Mouse (Mus musculus) forelimb bud, embryonic 11.5 days (tissue): ENCODE measurements at regions not wholly inside any gene's neighbourhood (a gene's known extent, or its start where the extent isn't known, plus 50 kb on each side); places are given as distances from the start of the nearest gene placed in this dataset.

Experiments used
- DNase-seq: peaks from one replicate; pipeline ENCODE4 v3.0.0-alpha.2; 2012; ENCODE audit warnings: low read depth, low spot score

DNA sequence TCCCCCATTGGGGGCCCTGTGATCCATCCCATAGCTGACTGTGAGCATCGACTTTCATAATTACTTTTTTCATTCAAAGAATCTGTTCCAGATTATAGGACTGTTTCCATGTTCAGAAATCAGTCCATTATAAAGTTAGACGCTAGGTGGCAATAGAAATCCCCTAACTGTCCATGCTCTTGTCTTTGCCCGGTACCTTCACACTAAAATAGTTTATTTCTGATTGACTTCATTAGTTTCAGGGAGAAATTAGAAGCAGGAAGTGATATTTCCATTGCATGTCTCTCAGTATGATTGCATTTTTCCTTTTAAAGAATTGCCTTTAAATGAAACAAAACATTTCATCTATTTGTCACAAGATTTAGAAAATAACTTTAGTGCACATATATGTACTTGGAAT, 131.7 kb downstream of the Fbxo8 start:
- peak; percentile 53 for DNase-seq

GRCm38 (mm10) chr8:56684352-56684751, 133.5 kb downstream of the Fbxo8 start:
- DNase-seq, result no peak

- no peak for DNase-seq
Measured at GRCm38 (mm10) chr8:56695436-56695835, 144.5 kb downstream of the Fbxo8 start.

DNA sequence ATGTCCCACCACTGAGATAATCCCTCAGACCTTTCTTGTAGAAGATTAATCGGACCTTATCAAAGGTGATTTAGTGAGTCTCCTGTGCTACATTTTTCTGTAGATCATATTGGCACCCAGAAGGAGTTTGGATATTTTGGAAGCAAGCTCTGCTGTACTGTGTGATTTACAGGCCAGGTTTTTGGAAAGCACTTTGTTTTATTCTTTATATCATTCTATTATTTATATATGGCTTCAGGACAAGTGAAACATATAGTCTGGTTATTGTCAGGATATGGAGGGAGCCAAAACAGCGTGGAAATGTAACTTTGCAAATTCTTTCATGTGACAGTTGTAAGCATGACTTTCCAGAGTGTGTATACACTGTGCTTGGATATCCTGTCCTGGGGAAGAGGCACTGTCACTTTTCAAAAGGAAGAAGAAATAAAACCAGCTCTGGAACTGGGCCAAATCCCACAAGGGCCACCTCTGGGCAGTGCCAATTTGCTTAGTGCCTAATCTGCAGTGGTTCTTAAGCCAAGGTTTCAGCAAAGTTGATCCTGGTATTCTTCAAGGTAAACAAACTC, 149.8 kb downstream of the Fbxo8 start:
- DNase-seq, result no peak

DNA sequence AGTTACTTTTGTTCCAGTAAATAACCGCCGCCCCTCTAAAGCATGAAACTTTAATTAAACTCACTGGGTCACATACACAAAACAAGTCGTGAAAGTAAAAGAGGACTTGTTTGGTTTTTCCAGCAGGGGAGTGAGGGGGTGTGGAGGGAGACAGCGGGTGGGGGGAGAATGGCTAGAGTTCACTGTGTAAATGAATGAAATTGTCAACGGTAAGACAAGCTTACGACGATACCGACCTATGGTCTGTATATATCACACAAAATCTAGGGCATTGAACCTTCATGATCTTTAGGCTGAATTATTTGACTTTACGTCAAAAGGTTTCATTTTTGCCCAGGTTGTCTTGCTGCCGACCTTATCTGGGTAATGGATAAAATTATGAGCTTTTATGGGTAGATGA, 155.5 kb downstream of the Fbxo8 start:
- DNase-seq, result no peak

- peak; percentile 59 for DNase-seq
Measured at GRCm38 (mm10) chr8:56706941-56707706, 156.2 kb downstream of the Fbxo8 start.

- DNase-seq, result no peak
Measured at GRCm38 (mm10) chr8:56720001-56720400, 169.1 kb downstream of the Fbxo8 start.

GRCm38 (mm10) chr8:56722473-56723236, 171.8 kb downstream of the Fbxo8 start:
- no peak for DNase-seq

DNA sequence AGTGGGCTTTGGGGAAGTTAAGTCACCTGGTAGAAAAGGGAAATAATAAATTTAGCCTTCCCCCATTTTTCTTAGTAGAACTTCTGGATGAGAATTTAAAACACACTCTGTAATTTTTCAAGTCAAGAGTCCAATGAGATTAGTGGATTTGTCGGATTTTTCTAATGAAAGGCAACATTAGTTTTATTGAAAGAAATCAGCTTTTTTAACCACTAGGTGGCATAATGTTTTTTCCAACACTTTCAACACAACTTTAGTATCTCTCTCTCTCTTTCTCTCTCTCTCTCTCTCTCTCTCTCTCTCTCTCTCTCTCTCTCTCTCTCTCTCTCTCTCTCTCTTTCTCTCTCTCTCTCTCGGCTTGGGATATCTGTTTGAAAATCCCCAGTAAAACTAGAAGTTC, 173.7 kb downstream of the Fbxo8 start:
- no peak for DNase-seq

DNA sequence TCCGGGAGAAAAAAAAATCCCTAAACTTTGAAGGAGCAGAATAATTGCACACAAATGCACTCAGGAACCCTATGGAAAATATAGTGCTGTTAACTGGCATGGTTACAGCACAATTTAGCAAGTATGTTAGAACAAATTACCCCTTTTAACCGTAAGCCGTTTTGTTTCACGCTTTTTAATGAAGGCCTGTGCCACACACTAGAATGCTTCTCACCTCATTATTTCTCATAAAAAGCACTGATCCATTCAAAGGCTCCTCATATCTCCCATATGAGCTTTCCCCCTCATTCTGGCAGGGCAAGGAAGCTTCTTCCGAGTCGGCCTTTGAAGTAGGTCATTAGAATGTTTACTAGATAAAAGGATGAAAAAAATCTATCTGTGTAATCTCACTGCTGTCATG, 182.4 kb downstream of the Fbxo8 start:
- DNase-seq, result peak; percentile 23

- DNase-seq, result peak; percentile 11
Measured at GRCm38 (mm10) chr8:56735021-56735420, 184.1 kb downstream of the Fbxo8 start.

- no peak for DNase-seq
Measured at GRCm38 (mm10) chr8:56767034-56767433, 216.1 kb downstream of the Fbxo8 start.

GRCm38 (mm10) chr8:56784441-56784840, 233.6 kb downstream of the Fbxo8 start:
- no peak for DNase-seq

GRCm38 (mm10) chr8:56789549-56790270, 238.8 kb downstream of the Fbxo8 start:
- DNase-seq, result no peak

GRCm38 (mm10) chr8:56832651-56833050, 281.8 kb downstream of the Fbxo8 start:
- DNase-seq, result peak; percentile 78

GRCm38 (mm10) chr8:56833129-56833528, 282.2 kb downstream of the Fbxo8 start:
- peak; percentile 28 for DNase-seq

DNA sequence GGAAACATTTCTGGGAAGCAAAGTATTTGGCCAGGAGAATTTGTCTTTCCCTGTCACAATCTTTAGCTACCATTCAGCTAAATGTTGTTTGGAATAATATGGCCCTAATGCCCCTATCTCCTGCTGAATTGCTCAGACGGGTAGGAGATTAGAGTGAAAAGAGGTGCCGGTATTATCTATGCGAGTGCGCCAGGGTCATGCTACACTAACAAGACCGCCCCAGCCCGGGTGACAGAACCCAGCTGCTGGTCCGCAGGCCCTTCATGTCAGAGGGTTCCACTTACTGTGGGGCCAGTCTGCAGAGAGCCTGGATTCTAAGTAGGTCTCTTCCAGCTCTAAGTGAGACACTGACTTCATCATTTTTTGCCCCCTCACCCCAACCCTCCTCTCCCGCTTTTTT, 332.6 kb downstream of the Fbxo8 start:
- DNase-seq, result no peak

- DNase-seq, result peak; percentile 37
Measured at GRCm38 (mm10) chr8:56884195-56884594, 333.3 kb downstream of the Fbxo8 start.

GRCm38 (mm10) chr8:56893638-56894037, 342.7 kb downstream of the Fbxo8 start:
- DNase-seq, result no peak

DNA sequence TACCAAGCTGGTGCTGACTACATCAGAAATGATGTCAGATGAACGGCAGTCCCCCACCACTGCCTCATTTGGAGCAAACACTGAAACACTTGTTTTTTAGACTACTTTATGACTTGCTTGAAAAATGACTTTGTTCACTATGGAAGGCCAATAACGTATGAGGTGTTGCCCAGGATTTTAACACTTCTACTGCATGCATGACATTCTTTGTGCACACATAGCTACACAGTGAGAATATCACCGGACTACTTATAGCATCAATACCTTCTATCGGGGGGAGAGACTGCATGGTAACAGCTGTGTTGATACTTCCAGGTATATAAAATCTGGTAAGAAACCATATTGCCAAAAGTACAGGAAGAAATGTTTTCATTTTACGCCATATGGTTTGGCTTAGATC, 364.5 kb downstream of the Fbxo8 start:
- DNase-seq, result peak; percentile 73

- DNase-seq, result peak; percentile 59
Measured at GRCm38 (mm10) chr8:56915989-56916388, 365.1 kb downstream of the Fbxo8 start.

DNA sequence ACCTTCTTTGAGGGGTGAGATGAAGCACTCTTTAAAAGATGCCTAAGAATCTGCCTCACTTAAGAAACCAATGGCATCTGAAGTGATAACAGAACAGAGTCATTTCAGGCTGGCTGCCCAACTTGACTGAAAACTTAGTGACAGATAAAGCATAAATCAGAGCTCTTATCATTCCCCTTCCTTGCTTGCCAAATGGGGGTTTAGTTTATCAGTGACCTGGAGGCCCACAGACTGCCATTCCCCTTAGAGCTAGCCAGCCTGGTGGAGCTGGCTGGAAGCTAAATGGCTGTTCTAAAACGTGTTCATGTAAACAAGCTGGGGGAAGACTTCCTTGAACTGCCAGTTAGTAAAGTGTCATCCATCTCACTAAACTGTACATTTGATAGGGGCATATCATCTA, 373.8 kb downstream of the Fbxo8 start:
- no peak for DNase-seq
